9 mouse cellular contexts compared by ENCODE assay signal in the genomic region with DNA sequence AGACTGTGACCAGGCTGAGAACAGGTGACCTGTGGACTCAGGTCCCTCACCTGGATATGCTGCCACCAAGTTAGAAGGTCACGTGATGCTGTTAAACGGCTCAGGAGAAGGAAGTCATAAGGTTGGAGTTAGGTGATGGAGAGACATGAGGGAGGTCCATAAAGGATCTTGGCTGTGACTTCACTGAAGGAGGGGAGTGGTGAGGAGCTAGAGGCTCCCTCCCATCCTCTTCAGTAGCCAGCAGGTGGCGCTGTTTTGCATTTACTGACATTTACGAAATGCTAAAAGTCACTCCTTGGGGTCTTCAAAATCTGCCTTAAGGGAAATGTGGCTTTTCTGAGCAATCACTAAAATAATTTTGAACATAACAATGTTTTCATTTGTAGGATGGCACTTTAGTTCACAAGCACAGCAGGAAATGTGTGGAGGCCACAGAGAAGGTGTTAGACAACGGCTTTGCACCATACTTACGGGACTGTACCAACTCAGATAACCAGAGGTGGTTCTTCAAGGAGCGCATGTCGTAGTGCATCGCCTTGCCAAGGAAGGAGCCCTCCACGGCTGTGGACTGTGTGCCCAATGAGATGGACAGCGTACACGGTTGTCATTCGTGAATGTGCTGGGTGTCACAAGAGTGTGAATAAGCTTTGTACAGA. TPM values are rescaled to one million over a fixed set of nuclear protein-coding genes. Genes with fewer than 3 reads are reported as not detected.
DNase-seq lines count a peak whose midpoint lies in the region; ATAC-seq and TF ChIP-seq lines count a peak whose summit lies in the region.
"Had no signal": no experiment of that assay in that cellular context is flagged by ENCODE, and none has a peak within 500 bp of the region (broad histone marks: within the 10 kb centered on the region; RNA-seq: fewer than 3 reads in every experiment).

No protein-coding gene starts in this region.

- DNase-seq in ovary, postnatal 14 days (ENCODE audit: low spot score): peak; percentile 52
- no peak for DNase-seq in ovary, postnatal 10 days (ENCODE audit: low spot score)
- DNase-seq in R1 (ENCODE audit: low read depth, low spot score): peak; percentile 59
- peak; percentile 82 for DNase-seq in limb, embryonic 10.5 days (ENCODE audit: low spot score)
- peak; percentile 71 for DNase-seq in retina, postnatal 1 day

- TF ChIP-seq POLR2A in cortical plate, adult 2 months (IDR thresholded peaks at IDR 0.05; ENCODE audit: extremely low read depth, insufficient read depth, low read length): no peak

- H3K4me3 ChIP-seq in cortical plate, adult 2 months (ENCODE audit: insufficient read depth, low read length): no peak overlapping the region
- no peak overlapping the region for H3K4me3 ChIP-seq in hindbrain, embryonic 15.5 days
- H3K4me3 ChIP-seq in limb, embryonic 10.5 days: no peak overlapping the region
- H3K4me3 ChIP-seq: heart, embryonic 13.5 days had no signal

- peaks cover 3% of the 10 kb centered on the region; the same call in 1 of the 2 replicates for H3K4me1 ChIP-seq in cortical plate, adult 2 months (ENCODE audit: control insufficient read depth, insufficient read depth, low read length)
- H3K4me1 ChIP-seq in hindbrain, embryonic 15.5 days (replicated peaks): no peaks in the 10 kb centered on the region
- no peaks in the 10 kb centered on the region for H3K4me1 ChIP-seq in limb, embryonic 10.5 days
- H3K4me1 ChIP-seq: heart, embryonic 13.5 days had no signal

- ATAC-seq in hindbrain, embryonic 15.5 days (ENCODE audit: low FRiP score, low read depth): peak; percentile 74
- no peak for ATAC-seq in erythroblast, adult 5-6 weeks (replicated peaks; ENCODE audit: low FRiP score, poor library complexity, severe bottlenecking)

- H3K4me2 ChIP-seq in hindbrain, embryonic 15.5 days: no peak overlapping the region
- H3K4me2 ChIP-seq: heart, embryonic 13.5 days had no signal

- no peak overlapping the region for H3K27ac ChIP-seq in cortical plate, adult 2 months (ENCODE audit: insufficient read depth, low read length)
- H3K27ac ChIP-seq in hindbrain, embryonic 15.5 days (replicated peaks): no peak overlapping the region
- no peak overlapping the region for H3K27ac ChIP-seq in limb, embryonic 10.5 days
- H3K27ac ChIP-seq: heart, embryonic 13.5 days had no signal

- no peaks in the 10 kb centered on the region for H3K36me3 ChIP-seq in hindbrain, embryonic 15.5 days
- no peaks in the 10 kb centered on the region for H3K36me3 ChIP-seq in limb, embryonic 10.5 days
- H3K36me3 ChIP-seq: heart, embryonic 13.5 days had no signal

- no peak overlapping the region for H3K9ac ChIP-seq in hindbrain, embryonic 15.5 days
- H3K9ac ChIP-seq: heart, embryonic 13.5 days had no signal

- TF ChIP-seq CTCF in cortical plate, adult 2 months (IDR thresholded peaks at IDR 0.05; ENCODE audit: extremely low read depth, insufficient read depth, low read length): peak; percentile 75

- H3K9me3 ChIP-seq in hindbrain, embryonic 15.5 days: no peaks in the 10 kb centered on the region
- H3K9me3 ChIP-seq in limb, embryonic 10.5 days (replicated peaks): no peaks in the 10 kb centered on the region

- WGBS in hindbrain, embryonic 15.5 days: 66% methylated on average over 13 of the region's 13 CpGs
- WGBS in limb, embryonic 10.5 days: 65% methylated on average over 13 of the region's 13 CpGs

- no peaks in the 10 kb centered on the region for H3K27me3 ChIP-seq in hindbrain, embryonic 15.5 days
- no peaks in the 10 kb centered on the region for H3K27me3 ChIP-seq in limb, embryonic 10.5 days (ENCODE audit: low read depth, poor library complexity, severe bottlenecking)

RNA-seq across cellular contexts. Expression of gene Galnt12, which starts 30.5 kb away (rescaled TPM):
- polyA plus RNA-seq in cortical plate, adult 2 months (2012; rRNA removed): 2.5 TPM in 2 replicates
- 1.0 and 1.5 TPM in 2 replicates for polyA plus RNA-seq in hindbrain, embryonic 15.5 days (2015; fragmentation: Nextera tagmentation; extraction: Ambion mirVana)
- 2.2 and 2.9 TPM in 2 replicates for polyA plus RNA-seq in limb, embryonic 10.5 days (2016; fragmentation: Nextera tagmentation; extraction: Ambion mirVana)
- not detected in 2 replicates for total RNA-seq in erythroblast, adult 5-6 weeks (2015; ENCODE audit: low replicate concordance)
- not detected in 2 replicates for total RNA-seq in erythroblast, adult 5-6 weeks (2017; ENCODE audit: low replicate concordance)
